Mouse (Mus musculus) cerebellum, adult 9-10 months (tissue): ENCODE measurements at regions not wholly inside any gene's neighbourhood (a gene's known extent, or its start where the extent isn't known, plus 50 kb on each side); places are given as distances from the start of the nearest gene placed in this dataset.

Experiments
- DNase-seq: peaks from one replicate; pipeline ENCODE4 v3.0.0; 2022

DNA sequence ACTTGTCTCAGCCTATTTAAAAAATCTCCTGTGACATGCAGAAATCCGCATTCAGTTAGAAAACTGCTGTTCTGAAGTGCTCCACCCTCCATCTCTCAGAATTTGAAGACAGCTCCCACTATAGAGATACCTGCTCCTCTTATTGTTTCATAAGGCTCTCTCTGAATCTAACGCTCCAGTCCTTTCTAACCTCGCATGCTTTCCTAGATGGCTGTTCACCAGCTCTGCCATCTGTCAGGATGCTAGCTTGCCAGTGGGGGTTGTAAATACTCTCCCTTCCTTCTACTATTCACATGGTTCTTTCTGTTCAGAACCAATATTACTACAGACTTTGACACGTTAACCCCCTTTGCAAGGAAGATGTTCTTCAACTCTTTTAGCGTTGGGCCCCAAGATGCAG lies 123.3 kb upstream of the Gm10801 start:
- DNase-seq = peak; percentile 3

- DNase-seq = no peak
Measured at GRCm38 (mm10) chr2:98565871-98566270, 96.2 kb upstream of the Gm10801 start.
